Mouse (Mus musculus) c-Kit-positive CD71-positive TER-119-negative erythroid progenitor cells, embryonic 14.5 days (primary cell): ENCODE measurements around the gene Pogz.
A peak's percentile ranks its signal among the peaks of the same experiment; 100 is the strongest.

Experiments used
- DNase-seq: peaks from one replicate; pipeline ENCODE4 v3.0.0-alpha.2; 2013; ENCODE audit warnings: low read depth

Gene Pogz

GRCm38 (mm10) chr3:94837183-94837890 is at the start of gene Pogz:
TSS of gene Pogz (plus strand) at chr3:94837567.
- DNase-seq, result peak; percentile 96

- no peak for DNase-seq
Measured at GRCm38 (mm10) chr3:94789071-94789470, 48.3 kb upstream of the Pogz start.

GRCm38 (mm10) chr3:94789516-94789915 is 47.9 kb upstream of the Pogz start:
- DNase-seq, result no peak

- no peak for DNase-seq
Measured at GRCm38 (mm10) chr3:94792258-94792657, 45.1 kb upstream of the Pogz start.

GRCm38 (mm10) chr3:94793672-94794071 is 43.7 kb upstream of the Pogz start:
- peak; percentile 31 for DNase-seq

GRCm38 (mm10) chr3:94794359-94794758 is 43.0 kb upstream of the Pogz start:
- no peak for DNase-seq

- no peak for DNase-seq
Measured at GRCm38 (mm10) chr3:94795596-94796140, 41.7 kb upstream of the Pogz start.

GRCm38 (mm10) chr3:94796181-94796580 is 41.2 kb upstream of the Pogz start:
- DNase-seq, result no peak

GRCm38 (mm10) chr3:94804146-94804545 is 33.2 kb upstream of the Pogz start:
- no peak for DNase-seq

- DNase-seq, result no peak
Measured at GRCm38 (mm10) chr3:94804976-94805375, 32.4 kb upstream of the Pogz start.

GRCm38 (mm10) chr3:94808296-94808695 is 29.1 kb upstream of the Pogz start:
- DNase-seq, result no peak

GRCm38 (mm10) chr3:94811628-94812027 is 25.7 kb upstream of the Pogz start:
- no peak for DNase-seq

- DNase-seq, result no peak
Measured at GRCm38 (mm10) chr3:94813651-94814050, 23.7 kb upstream of the Pogz start.

- DNase-seq, result no peak
Measured at GRCm38 (mm10) chr3:94814063-94814462, 23.3 kb upstream of the Pogz start.

- no peak for DNase-seq
Measured at GRCm38 (mm10) chr3:94814663-94815062, 22.7 kb upstream of the Pogz start.

- DNase-seq, result no peak
Measured at GRCm38 (mm10) chr3:94815603-94816002, 21.8 kb upstream of the Pogz start.

GRCm38 (mm10) chr3:94817731-94818130 is 19.6 kb upstream of the Pogz start:
- no peak for DNase-seq

GRCm38 (mm10) chr3:94819452-94820425 is 17.6 kb upstream of the Pogz start:
- DNase-seq, result no peak

GRCm38 (mm10) chr3:94821008-94821638 is 16.2 kb upstream of the Pogz start:
- no peak for DNase-seq

GRCm38 (mm10) chr3:94822082-94822481 is 15.3 kb upstream of the Pogz start:
- DNase-seq, result no peak

GRCm38 (mm10) chr3:94824110-94824509 is 13.3 kb upstream of the Pogz start:
- no peak for DNase-seq

- no peak for DNase-seq
Measured at GRCm38 (mm10) chr3:94832100-94832499, 5.3 kb upstream of the Pogz start.
